Mouse (Mus musculus) neural tube, embryonic 11.5 days (tissue): Measurements from ENCODE around the gene Tshz2. TPM values are rescaled to one million over a fixed set of nuclear protein-coding genes. Genes with fewer than 3 reads are reported as not detected.

Source experiments
- ATAC-seq: fragments of 200-750 bp; cut with Nextera tagmentation; 2 replicates; pipeline ENCODE4 v1.8.0; 2017; ENCODE audit warnings: moderate number of reproducible peaks, mild to moderate bottlenecking, moderate TSS enrichment, moderate library complexity; ENCODE audit not compliant: insufficient read depth, low FRiP score, low TSS enrichment
- DNase-seq: peaks from one replicate; pipeline ENCODE4 v3.0.0-alpha.2; 2015; ENCODE audit warnings: low spot score
- H3K27ac ChIP-seq: fragments of 300-500 bp; sonication (generic); 2 replicates; pipeline ENCODE4 v1.5.1; 2014; ENCODE audit warnings: low read depth, mild to moderate bottlenecking, low read length
- H3K27me3 ChIP-seq: fragments of 300-500 bp; sonication (generic); 2 replicates; pipeline ENCODE4 v1.6.1; 2014; ENCODE audit warnings: mild to moderate bottlenecking, low read length, mixed read lengths; ENCODE audit not compliant: control insufficient read depth, insufficient read depth
- H3K36me3 ChIP-seq: fragments of 300-500 bp; sonication (generic); 2 replicates; pipeline ENCODE4 v1.6.1; 2014; ENCODE audit warnings: mild to moderate bottlenecking, low read length, moderate library complexity, mixed read lengths; ENCODE audit not compliant: control insufficient read depth, insufficient read depth
- H3K4me1 ChIP-seq: fragments of 300-500 bp; sonication (generic); 2 replicates; pipeline ENCODE4 v1.6.1; 2014; ENCODE audit warnings: low read length, mixed read lengths; ENCODE audit not compliant: control insufficient read depth, insufficient read depth
- H3K4me2 ChIP-seq: fragments of 300-500 bp; sonication (generic); 2 replicates; pipeline ENCODE4 v1.6.1; 2014; ENCODE audit warnings: low read depth, mild to moderate bottlenecking, moderate library complexity
- H3K4me3 ChIP-seq: fragments of 300-500 bp; sonication (generic); 2 replicates; pipeline ENCODE4 v1.5.1; 2014; ENCODE audit warnings: low read depth, low read length
- H3K9ac ChIP-seq: fragments of 300-500 bp; sonication (generic); 2 replicates; pipeline ENCODE4 v1.6.1; 2014; ENCODE audit warnings: mild to moderate bottlenecking, low read length
- H3K9me3 ChIP-seq: fragments of 300-500 bp; sonication (generic); 2 replicates; pipeline ENCODE4 v1.6.1; 2016; ENCODE audit warnings: low read length; ENCODE audit not compliant: control insufficient read depth
- WGBS: fragments of 180-500 bp; shearing (Covaris S2); extraction: QIAGEN DNeasy Blood & Tissue Kit; methylation state at CpG from one replicate; pipeline ENCODE4 v1.1.7; 2014; 5-methylcytosine and 5-hydroxymethylcytosine counted together
- polyA plus RNA-seq: library from polyadenylated mRNA; unstranded; fragments of >200 nt; fragmentation: Nextera tagmentation; extraction: Ambion mirVana; gene quantifications from 2 replicates; pipeline ENCODE4 v1.2.1, GENCODE M21; 2014

Gene Tshz2
- polyA plus RNA-seq, 1 experiment from 2014 or later: 9.1 TPM

DNA sequence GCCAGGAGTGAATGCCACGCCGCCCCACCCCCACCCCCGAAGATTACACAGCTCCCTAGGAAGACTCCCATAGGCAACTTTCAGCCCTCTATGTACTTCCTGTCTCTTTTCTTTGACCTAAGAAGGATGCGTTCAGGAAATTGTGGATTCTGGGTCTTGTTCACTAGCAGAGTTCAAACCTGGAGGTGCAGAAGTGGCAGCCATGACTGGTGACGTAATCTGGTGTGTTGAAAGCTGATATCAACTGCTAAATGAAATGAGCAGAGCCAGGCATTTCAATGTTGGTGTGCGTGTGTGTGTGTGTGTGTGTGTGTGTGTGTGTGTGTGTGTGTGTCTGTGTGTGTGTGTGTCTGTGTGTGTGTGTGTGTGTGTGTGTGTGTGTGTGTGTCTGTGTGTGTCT lies 302.8 kb downstream of the Tshz2 start:
- Histone ChIP-seq H3K4me2 (no peak overlapping the region), H3K4me1 (no peaks in the 10 kb centered on the region), H3K9ac (no peak overlapping the region), H3K9me3 (no peaks in the 10 kb centered on the region), H3K36me3 (no peaks in the 10 kb centered on the region), H3K27ac (no peak overlapping the region), H3K4me3 (no peak overlapping the region), H3K27me3 (no peaks in the 10 kb centered on the region)
- DNase-seq: no peak
- WGBS: 75% methylated on average over 6 of the region's 6 CpGs
- no peak for ATAC-seq

DNA sequence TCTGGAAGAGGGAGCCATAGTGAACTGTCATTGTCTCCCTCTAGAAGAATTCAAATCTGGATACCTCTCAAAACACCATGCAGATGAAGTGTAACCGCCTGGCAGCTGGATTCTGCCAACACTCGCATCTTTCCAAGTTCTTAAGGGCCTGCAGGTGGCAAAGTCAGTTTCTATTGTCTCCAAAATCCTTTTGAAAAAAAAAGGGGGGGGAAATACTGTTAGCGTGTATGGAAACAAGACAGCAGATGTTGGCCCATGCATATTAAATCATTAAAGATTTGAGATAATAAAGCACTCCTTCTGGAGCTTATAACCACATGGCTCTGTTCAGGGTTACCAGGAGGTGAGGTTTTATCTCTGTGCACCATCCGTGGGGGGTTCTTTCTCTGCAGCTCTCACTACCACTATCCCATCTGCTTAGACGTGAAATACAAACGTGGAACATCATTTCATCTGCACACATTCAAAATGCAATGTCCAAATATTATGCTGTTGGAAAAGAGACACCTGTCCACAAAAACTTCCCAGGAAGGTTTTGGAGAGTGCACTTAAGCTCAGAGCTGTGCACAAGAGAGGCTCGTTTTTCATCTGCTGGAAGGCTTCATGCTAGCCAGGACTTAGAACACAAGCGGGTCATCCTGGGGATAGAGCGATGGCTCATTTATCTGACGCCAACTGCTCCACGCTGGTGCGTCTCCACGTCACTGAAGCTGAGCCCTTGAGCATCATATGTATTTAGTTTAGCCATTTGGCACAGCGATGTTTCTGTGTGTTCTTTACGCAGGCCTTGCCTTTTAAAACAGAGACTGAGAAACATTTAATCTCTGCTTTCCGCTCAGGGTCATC lies 307.7 kb downstream of the Tshz2 start:
- H3K9ac ChIP-seq: no peak overlapping the region
- no peaks in the 10 kb centered on the region for H3K9me3 ChIP-seq
- ATAC-seq (no peak), DNase-seq (no peak)
- no peak overlapping the region for H3K4me3 ChIP-seq
- no peaks in the 10 kb centered on the region for H3K27me3 ChIP-seq
- no peak overlapping the region for H3K27ac ChIP-seq
- WGBS: 84% methylated on average over 16 of the region's 16 CpGs
- H3K4me1 ChIP-seq: no peaks in the 10 kb centered on the region
- H3K36me3 ChIP-seq: no peaks in the 10 kb centered on the region
- no peak overlapping the region for H3K4me2 ChIP-seq

DNA sequence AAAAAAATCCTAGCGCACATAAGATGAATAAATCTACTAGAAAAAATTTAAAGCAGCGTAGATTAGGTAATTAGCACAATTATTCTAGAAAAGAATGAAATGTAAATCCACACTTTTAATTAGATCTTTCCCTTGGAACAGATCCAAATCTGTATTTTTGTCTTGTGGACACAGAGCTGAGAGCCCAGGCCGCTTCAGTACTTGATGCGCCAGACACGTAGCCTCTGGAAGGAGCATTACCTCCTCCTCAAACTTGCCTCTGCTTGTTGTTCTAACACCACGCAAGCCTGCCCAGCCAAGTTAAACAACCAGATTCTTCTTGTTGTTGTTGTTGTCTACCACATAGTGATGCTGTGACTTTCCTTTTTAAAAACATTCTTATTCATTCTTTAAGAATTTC lies 310.9 kb downstream of the Tshz2 start:
- H3K9ac ChIP-seq: no peak overlapping the region
- WGBS: 94% methylated on average over 6 of the region's 6 CpGs
- H3K36me3 ChIP-seq: no peaks in the 10 kb centered on the region
- H3K9me3 ChIP-seq: no peaks in the 10 kb centered on the region
- no peaks in the 10 kb centered on the region for H3K4me1 ChIP-seq
- no peak for DNase-seq
- H3K27me3 ChIP-seq: no peaks in the 10 kb centered on the region
- H3K4me3 ChIP-seq: no peak overlapping the region
- ATAC-seq: no peak
- no peak overlapping the region for H3K4me2 ChIP-seq
- no peak overlapping the region for H3K27ac ChIP-seq

DNA sequence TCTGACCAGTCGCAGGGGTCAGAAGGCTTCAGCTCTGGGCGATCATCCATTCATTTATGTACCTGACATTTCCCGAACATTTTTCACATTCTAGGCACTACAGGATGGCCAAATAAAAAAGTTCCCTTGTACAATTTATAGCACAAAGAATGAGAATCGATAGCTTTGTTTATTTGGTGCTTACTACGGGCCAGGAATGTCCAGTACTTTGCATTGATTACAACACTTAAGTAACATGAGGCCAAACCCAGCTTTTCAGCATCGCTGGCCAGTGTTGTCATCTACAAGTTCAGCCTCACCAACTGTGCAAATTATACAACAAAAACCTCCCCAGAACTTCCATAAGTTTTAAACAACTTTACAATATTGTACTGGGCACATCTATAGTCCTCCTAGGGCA lies 315.3 kb downstream of the Tshz2 start:
- 88% methylated on average over 6 of the region's 6 CpGs for WGBS

DNA sequence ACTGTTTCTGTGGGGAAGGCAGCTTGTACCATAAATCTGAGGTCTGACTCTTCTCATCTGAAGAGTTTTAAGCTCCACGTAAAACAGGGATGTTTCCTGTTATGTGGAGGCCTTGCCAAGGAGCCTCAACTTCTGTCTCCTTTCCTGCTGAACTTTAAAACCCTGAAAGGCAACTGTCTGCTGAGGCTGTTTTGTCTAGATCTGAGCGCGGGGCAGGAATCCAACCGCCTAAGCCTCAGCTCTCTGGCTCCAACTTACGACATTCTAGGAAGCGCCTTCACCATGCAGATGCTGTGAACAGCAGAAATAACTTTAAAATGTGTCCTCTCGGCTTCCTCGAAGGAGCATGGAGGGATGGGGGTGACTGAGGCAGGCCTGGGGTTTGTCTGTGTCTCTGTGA lies 318.2 kb downstream of the Tshz2 start:
- H3K27ac ChIP-seq: no peak overlapping the region
- DNase-seq: no peak
- H3K4me3 ChIP-seq: no peak overlapping the region
- WGBS: 77% methylated on average over 8 of the region's 8 CpGs
- H3K9me3 ChIP-seq: no peaks in the 10 kb centered on the region
- no peak overlapping the region for H3K4me2 ChIP-seq
- H3K4me1 ChIP-seq: no peaks in the 10 kb centered on the region
- ATAC-seq: no peak
- H3K36me3 ChIP-seq: no peaks in the 10 kb centered on the region
- no peak overlapping the region for H3K9ac ChIP-seq
- H3K27me3 ChIP-seq: no peaks in the 10 kb centered on the region

More for the DNA sequence above, 315.3 kb downstream of the Tshz2 start:
- Histone ChIP-seq H3K4me2 (no peak overlapping the region), H3K9ac (no peak overlapping the region), H3K9me3 (no peaks in the 10 kb centered on the region), H3K27me3 (no peaks in the 10 kb centered on the region), H3K4me1 (no peaks in the 10 kb centered on the region), H3K27ac (no peak overlapping the region), H3K4me3 (no peak overlapping the region), H3K36me3 (no peaks in the 10 kb centered on the region)
- ATAC-seq (no peak), DNase-seq (no peak)

DNA sequence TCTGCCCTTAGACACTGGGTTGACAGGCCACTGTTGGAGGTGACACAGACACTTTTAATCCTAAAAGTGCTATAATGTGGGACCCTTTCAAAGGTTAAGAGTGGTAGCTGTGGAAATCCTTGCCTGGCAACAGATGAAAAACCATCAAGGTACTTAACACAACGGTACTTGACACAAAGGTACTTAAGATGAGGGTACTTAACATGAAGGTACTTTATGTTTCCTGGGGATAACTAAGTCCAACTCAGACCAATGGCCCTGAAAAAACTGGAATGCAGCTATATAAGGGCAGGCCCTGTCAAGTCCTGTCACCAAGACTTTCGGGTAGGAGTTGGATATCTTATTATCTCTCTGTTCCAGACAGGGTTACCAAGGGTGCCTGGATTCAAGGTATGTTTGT lies 320.2 kb downstream of the Tshz2 start:
- Histone ChIP-seq H3K4me3 (no peak overlapping the region), H3K9ac (no peak overlapping the region), H3K9me3 (no peaks in the 10 kb centered on the region), H3K27ac (no peak overlapping the region), H3K4me2 (no peak overlapping the region), H3K36me3 (no peaks in the 10 kb centered on the region), H3K27me3 (no peaks in the 10 kb centered on the region), H3K4me1 (no peaks in the 10 kb centered on the region)
- DNase-seq: no peak
- no peak for ATAC-seq
- WGBS: 94% methylated on average over 2 of the region's 2 CpGs

DNA sequence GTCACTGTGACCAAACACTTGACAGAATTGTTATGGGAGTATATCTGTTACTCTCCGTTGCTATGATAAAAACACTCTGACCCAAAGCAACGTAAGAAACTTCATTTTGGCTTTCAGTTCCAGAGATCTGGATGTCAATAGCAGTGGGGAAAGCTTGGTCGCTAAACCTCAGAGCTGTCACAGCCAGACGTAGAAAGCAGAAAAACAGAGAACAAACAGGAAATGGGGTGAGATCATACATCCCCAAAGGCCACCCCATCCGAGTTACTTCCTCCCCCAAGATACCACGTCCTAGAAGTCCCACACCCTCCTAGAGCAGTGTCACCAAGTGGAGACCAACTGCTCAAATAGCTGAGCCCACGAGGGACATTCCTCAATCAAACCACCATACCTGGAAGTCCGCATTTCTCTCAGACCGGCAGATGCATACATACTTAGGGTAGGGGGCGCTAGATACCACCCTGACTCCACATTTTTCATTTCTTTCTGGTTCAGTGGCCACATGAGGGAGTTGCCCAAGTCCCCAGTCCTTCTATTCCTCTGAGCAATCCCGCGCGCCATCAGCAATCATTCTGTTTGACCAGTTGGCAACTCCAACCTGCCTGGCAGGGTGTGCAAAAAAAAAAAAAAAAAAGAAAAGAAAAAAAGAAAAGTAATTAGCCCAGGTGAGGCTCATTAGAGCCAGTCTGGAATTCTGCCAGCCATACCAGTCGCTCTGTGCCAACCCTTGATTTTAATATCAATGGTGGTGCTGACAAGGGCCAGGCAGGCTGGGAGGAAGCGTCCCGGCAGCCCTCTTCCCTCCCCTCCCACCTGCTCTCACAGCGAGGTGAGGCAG lies 326.1 kb downstream of the Tshz2 start:
- WGBS: 38% methylated on average over 17 of the region's 17 CpGs
- H3K27me3 ChIP-seq: no peaks in the 10 kb centered on the region
- DNase-seq (no peak), ATAC-seq (no peak)
- H3K4me2 ChIP-seq: no peak overlapping the region
- H3K27ac ChIP-seq: no peak overlapping the region
- H3K4me3 ChIP-seq: no peak overlapping the region
- H3K36me3 ChIP-seq: no peaks in the 10 kb centered on the region
- H3K4me1 ChIP-seq: peaks cover 4% of the 10 kb centered on the region; the same call in 1 of the 2 replicates
- H3K9ac ChIP-seq: no peak overlapping the region
- no peaks in the 10 kb centered on the region for H3K9me3 ChIP-seq

- Histone ChIP-seq H3K9ac (no peak overlapping the region), H3K9me3 (no peaks in the 10 kb centered on the region), H3K4me1 (peaks cover 4% of the 10 kb centered on the region; the same call in 1 of the 2 replicates), H3K4me2 (peak overlapping the region; percentile 46), H3K27me3 (no peaks in the 10 kb centered on the region), H3K36me3 (no peaks in the 10 kb centered on the region), H3K27ac (no peak overlapping the region), H3K4me3 (0 out of 2 replicates have a peak overlapping the region, but pooled peaks have one; percentile 10)
- WGBS: 25% methylated on average over 24 of the region's 24 CpGs
- DNase-seq (peak; percentile 29), ATAC-seq (no peak)
These were observed 328.8 kb downstream of the Tshz2 start for GRCm38 (mm10) chr2:169961463-169962230.
